Mouse (Mus musculus) CH12F3 (cell line): ENCODE results near the gene Junb.

ENCODE experiments used
- in situ Hi-C: fragments of 300-500 bp; cut with MboI; formaldehyde crosslinking; loops from 2 replicates; pipeline ENCODE4 v1.14.3; 2020; ENCODE audit warnings: low sequenced_read_pairs

Junb gene

GRCm38 (mm10) chr8:84989311-84989731 lies 10.8 kb upstream of the Junb start:
- in situ Hi-C loops: no loop called here

- in situ Hi-C loops: no loop called here
These were observed 9.4 kb upstream of the Junb start for GRCm38 (mm10) chr8:84987903-84988302.

GRCm38 (mm10) chr8:84987388-84987787 lies 8.9 kb upstream of the Junb start:
- in situ Hi-C loops: no loop called here

GRCm38 (mm10) chr8:84986379-84986945 lies 7.9 kb upstream of the Junb start:
- in situ Hi-C loops: no loop called here

- in situ Hi-C loops: no loop called here
These were observed 7.3 kb upstream of the Junb start for GRCm38 (mm10) chr8:84985684-84986378.

GRCm38 (mm10) chr8:84985049-84985683 lies 6.6 kb upstream of the Junb start:
- in situ Hi-C loops: no loop called here

- in situ Hi-C loops: no loop called here
These were observed 6.0 kb upstream of the Junb start for GRCm38 (mm10) chr8:84984294-84985048.

GRCm38 (mm10) chr8:84982499-84983011 lies 4.0 kb upstream of the Junb start:
- in situ Hi-C loops: no loop called here

GRCm38 (mm10) chr8:84981644-84982498 lies 3.4 kb upstream of the Junb start:
- in situ Hi-C loops: no loop called here

- in situ Hi-C loops: no loop called here
These were observed 2.3 kb upstream of the Junb start for GRCm38 (mm10) chr8:84980622-84981358.

- in situ Hi-C loops: no loop called here
These were observed 1.3 kb upstream of the Junb start for GRCm38 (mm10) chr8:84979599-84980421.

GRCm38 (mm10) chr8:84977435-84978247 lies 877 bp downstream of the Junb start:
- in situ Hi-C loops: no loop called here

- in situ Hi-C loops: no loop called here
These were observed 1.6 kb downstream of the Junb start for GRCm38 (mm10) chr8:84976763-84977434.

GRCm38 (mm10) chr8:84976031-84976762 lies 2.3 kb downstream of the Junb start:
- in situ Hi-C loops: no loop called here

GRCm38 (mm10) chr8:84975434-84975833 lies 3.1 kb downstream of the Junb start:
- in situ Hi-C loops: no loop called here

GRCm38 (mm10) chr8:84974543-84975142 lies 3.9 kb downstream of the Junb start:
- in situ Hi-C loops: no loop called here
